Mouse (Mus musculus) kidney, adult 2 months (tissue): Measurements from ENCODE around the gene Gm20696.

Experiments used
- CTCF ChIP-seq: fragments of 200-500 bp; conservative IDR thresholded peaks from 2 replicates; pipeline ENCODE4 v1.5.1; 2011; ENCODE audit warnings: low read depth, mild to moderate bottlenecking, control low read depth, low read length, moderate library complexity, mixed read lengths; ENCODE audit not compliant: insufficient read depth, insufficient read length
- POLR2A ChIP-seq: fragments of 200-500 bp; IDR thresholded peaks from one replicate; pipeline ENCODE4 v1.6.1; 2011; ENCODE audit warnings: low read depth, low read length, control low read depth

DNA sequence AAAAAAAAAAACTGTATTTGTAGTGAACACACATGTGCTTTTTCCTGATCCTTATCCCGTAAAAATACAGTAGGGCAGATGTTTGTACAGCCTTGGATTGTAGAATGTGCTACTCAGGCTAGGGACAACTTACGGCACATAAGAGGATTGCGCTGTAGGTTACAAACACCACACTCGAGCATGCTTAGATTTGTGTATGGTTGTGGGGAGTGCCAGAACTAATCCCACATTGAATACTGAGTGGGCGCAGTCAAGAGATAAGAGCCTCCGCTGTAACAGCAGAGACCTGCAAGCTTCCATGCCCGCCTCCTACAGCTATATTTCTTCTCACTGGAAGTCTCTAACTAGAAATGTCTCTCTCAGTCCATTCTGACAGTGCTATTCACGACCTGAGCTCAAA, 431.0 kb downstream of the Gm20696 start:
- no peak for TF ChIP-seq CTCF
- TF ChIP-seq POLR2A, result no peak
